Mouse (Mus musculus): ENCODE measurements at regions not wholly inside any gene's neighbourhood (a gene's known extent, or its start where the extent isn't known, plus 50 kb on each side); places are given as distances from the start of the nearest gene placed in this dataset.

GRCm38 (mm10) chr4:89445214-89446155, 134.6 kb upstream of the Cdkn2b start:
- TF ChIP-seq CTCF (IDR thresholded peaks at IDR 0.05; ENCODE audit: low read depth) = no peak
- TF ChIP-seq EP300 (optimal IDR thresholded peaks at IDR 0.05) = no peak
